Mouse (Mus musculus): ENCODE measurements around the gene Lamc2.

DNA sequence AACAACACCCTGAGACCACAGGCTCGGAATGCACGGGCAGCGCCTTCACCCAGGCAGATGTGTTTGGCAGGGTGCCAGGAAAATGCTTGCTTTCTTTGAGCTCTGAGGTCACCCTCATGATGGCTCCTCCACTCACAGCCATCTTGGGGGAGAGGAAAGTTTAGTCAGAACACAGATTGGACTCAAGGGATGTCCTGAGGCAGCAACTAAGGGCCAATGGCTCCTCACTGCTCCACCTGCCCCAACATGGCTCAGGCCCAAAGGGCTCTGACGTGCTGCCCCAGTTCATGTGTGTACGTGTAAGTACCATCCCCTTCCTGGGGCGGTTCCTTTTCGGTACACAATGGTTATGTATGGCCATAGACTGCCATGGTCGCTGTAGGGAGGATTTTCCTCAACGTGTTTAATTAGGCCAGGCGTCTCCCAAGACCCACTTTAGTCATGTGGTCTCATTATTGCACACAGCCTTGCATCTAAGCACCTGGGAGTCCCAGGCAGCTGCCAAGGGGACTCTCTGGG, 32.6 kb downstream of the Lamc2 start:
- TF ChIP-seq TAL1 (IDR thresholded peaks at IDR 0.05; ENCODE audit: low read length): no peak
- no peak for TF ChIP-seq GATA1 (IDR thresholded peaks at IDR 0.05; ENCODE audit: low read length)
